Mouse (Mus musculus): ENCODE data around the gene Slc41a3. TPM values are rescaled to one million over a fixed set of nuclear protein-coding genes. Genes with fewer than 3 reads are reported as not detected.
A peak's percentile ranks its signal among the peaks of the same experiment; 100 is the strongest.

The Slc41a3 gene
- total RNA-seq, 2 experiments from 2014 or later, result 4.0 to 4.1 TPM

DNA sequence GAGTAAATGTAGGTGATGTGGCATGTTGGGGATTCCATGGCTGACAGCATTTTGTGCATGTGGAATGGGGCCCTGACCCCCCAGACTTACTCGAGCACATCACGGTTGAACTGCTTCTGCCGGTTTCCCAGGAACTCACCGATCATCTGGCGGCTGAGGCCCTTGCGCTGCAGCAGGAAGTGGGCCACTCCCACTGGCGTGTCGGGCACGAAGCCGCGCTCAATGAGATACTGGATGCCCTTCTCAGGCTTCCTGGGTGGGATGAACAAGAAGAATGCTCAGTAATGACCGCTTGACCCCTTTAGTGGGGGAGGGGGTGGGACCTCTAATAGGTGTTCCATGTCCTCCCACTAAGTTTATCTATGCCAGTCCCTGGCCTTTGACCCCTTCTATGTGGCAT lies 75.9 kb downstream of the Slc41a3 start:
- Histone ChIP-seq H3K4me3 (no peak overlapping the region), H3K27ac (no peak overlapping the region)
- no peak for TF ChIP-seq CTCF (conservative IDR thresholded peaks at IDR 0.05)
- DNase-seq (ENCODE audit: low spot score in 2 of 2), result no peak

GRCm38 (mm10) chr6:90683831-90684532 lies 79.5 kb downstream of the Slc41a3 start:
- Histone ChIP-seq H3K27ac (no peak overlapping the region), H3K4me3 (no peak overlapping the region)
- TF ChIP-seq CTCF (conservative IDR thresholded peaks at IDR 0.05), result no peak
- DNase-seq (ENCODE audit: low spot score in 2 of 2), result no peak

DNA sequence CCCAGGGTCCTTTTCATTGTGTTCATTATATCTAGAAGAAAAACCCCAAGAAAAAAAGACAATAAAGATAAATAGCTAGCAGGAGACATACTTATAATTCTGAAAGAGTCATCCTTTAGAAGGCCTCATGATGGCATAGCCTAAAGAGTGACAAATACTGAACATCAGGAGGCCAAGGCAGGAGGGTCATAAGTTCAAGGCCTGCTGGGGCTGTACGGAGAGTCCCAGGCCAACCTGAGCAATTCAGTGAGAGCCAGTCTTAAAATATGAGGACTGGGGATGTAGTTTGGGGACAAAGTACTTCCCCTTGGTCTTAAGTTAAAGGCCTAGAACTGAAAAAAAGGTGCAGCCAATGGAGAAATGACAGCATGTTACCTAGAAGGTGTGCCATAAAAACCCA lies 82.3 kb downstream of the Slc41a3 start:
- no peak for TF ChIP-seq CTCF (conservative IDR thresholded peaks at IDR 0.05)
- DNase-seq (ENCODE audit: low spot score in 2 of 2), result no peak
- Histone ChIP-seq H3K27ac (no peak overlapping the region), H3K4me3 (no peak overlapping the region)

GRCm38 (mm10) chr6:90688003-90688402 lies 83.5 kb downstream of the Slc41a3 start:
- no peak for DNase-seq (ENCODE audit: low spot score in 2 of 2)
- H3K27ac ChIP-seq, result no peak overlapping the region
- TF ChIP-seq CTCF (conservative IDR thresholded peaks at IDR 0.05), result no peak
- no peak overlapping the region for H3K4me3 ChIP-seq

GRCm38 (mm10) chr6:90688742-90689141 lies 84.2 kb downstream of the Slc41a3 start:
- 0 out of 2 replicates have a peak, but pooled peaks have one; percentile 5 for TF ChIP-seq CTCF (conservative IDR thresholded peaks at IDR 0.05)
- Histone ChIP-seq H3K4me3 (peak overlapping the region; percentile 4; the same call in 1 of the 2 replicates), H3K27ac (peak overlapping the region; percentile 15; the same call in 1 of the 2 replicates)
- no peak for DNase-seq (ENCODE audit: low spot score in 2 of 2)

DNA sequence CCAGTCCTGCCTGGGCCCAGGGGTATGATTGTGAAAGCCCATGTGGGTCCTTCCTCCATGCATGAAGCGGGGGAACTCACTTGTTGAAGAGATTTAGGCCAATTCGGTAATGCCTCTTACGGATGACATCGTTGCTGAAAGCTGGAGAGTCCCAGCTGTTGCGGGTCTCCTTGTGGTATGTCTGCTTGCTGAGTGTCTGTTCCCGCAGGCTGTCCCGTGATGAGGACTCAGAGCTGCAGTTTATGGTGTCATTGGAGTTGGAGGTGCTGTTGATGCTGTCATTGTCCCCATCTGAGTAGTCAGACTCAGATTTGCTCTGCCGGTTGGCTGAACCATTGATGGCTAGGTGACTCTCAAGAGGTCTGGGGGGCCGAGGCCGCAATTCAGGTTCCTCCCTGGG lies 85.0 kb downstream of the Slc41a3 start:
- no peak for DNase-seq (ENCODE audit: low spot score in 2 of 2)
- no peak overlapping the region for H3K4me3 ChIP-seq
- peak overlapping the region; percentile 15; the same call in 1 of the 2 replicates for H3K27ac ChIP-seq
- TF ChIP-seq CTCF (conservative IDR thresholded peaks at IDR 0.05), result no peak

DNA sequence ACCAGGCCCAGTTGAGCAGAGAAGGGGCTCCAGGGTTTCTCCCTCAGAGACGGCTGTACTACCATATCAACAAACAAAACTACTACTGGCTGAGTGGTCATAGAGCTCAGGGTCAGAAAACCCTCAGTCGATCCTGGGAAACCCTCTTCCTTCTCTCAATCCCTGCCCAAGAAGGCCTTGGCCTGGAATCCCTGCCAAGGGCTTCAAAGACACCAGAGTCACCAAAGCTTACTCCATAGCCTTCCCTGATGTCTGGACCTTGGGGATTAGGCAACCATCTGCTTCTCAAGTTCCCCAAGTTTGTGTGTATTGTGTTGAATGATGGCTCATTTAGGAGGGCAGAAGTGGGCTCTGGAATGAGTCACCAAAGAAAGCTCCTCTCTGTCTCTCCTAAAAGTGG lies 87.4 kb downstream of the Slc41a3 start:
- TF ChIP-seq CTCF (conservative IDR thresholded peaks at IDR 0.05), result no peak
- no peak overlapping the region for H3K4me3 ChIP-seq
- peak overlapping the region; percentile 32; the same call in 1 of the 2 replicates for H3K27ac ChIP-seq
- DNase-seq (ENCODE audit: low spot score in 2 of 2), result no peak

DNA sequence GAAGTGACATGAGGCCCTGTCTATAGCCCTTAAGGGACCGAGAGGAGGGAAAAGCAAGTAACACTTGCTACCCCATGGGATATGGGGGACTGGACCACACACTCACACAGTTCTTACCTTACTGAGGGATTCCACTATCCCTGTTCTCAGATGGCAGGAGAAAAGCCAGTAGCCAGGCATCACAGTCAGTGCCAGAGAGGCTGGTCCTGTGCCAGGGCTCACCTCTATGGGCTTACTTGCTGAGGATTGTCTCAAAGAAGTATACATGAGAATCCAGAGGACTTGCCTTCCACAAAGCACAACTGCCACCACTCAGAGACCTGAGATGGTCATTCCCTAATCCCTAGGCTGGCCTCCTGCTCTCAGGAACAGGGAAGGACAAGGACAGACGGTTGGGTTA lies 87.9 kb downstream of the Slc41a3 start:
- Histone ChIP-seq H3K4me3 (no peak overlapping the region), H3K27ac (peak overlapping the region; percentile 32; the same call in 1 of the 2 replicates)
- DNase-seq (ENCODE audit: low spot score in 2 of 2), result no peak
- no peak for TF ChIP-seq CTCF (conservative IDR thresholded peaks at IDR 0.05)

DNA sequence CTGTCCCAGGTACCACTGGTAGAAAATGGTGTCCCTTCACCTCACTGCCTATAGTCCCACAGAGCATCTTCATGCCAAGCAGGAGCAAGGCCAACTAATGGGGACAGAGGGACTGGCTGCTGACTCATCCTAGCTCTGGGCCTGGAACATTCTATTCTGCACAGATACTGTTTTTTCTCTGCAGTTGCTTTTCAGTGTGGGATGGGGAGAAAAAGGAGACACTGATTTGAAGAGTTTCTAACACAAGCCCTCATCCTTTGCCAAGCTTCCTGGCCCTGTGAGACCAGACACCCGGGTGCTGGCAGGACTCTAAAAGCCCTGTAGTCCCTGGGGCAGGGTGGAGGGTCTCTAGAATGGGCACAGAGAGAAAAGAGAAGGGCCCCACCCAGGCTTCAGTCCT lies 91.2 kb downstream of the Slc41a3 start:
- peak overlapping the region; percentile 87 for H3K27ac ChIP-seq

More for the DNA sequence above, 91.2 kb downstream of the Slc41a3 start:
- peak; percentile 51 to 56 for DNase-seq (ENCODE audit: low spot score in 2 of 2)
- no peak overlapping the region for H3K4me3 ChIP-seq
- no peak for TF ChIP-seq CTCF (conservative IDR thresholded peaks at IDR 0.05)

Small RNAs within 50 kb of the gene (microRNA-seq; reads per million reads assigned to microRNA genes)
- 0 reads per million in 2 experiments for gene Gm24816

Other genes starting within 250 kb of the Slc41a3 start
- 10 to 100 TPM; 29.5 to 29.9 TPM for gene Zxdc, start 235.2 kb upstream of the Slc41a3 start, total RNA-seq (2021)
- 10 to 100 TPM; 16.3 to 18.7 TPM for gene Cfap100, start 175.9 kb upstream of the Slc41a3 start, total RNA-seq (2021)
- gene Klf15, start 142.1 kb upstream of the Slc41a3 start, total RNA-seq (2021), result 10 to 100 TPM; 29.9 to 33.8 TPM
- 10 to 100 TPM; 39.3 to 45.2 TPM for gene Aldh1l1, start 118.3 kb upstream of the Slc41a3 start, total RNA-seq (2021)

All from layer of hippocampus, adult 2 months (tissue).